Mouse (Mus musculus) forebrain, postnatal 0 days (tissue): ENCODE measurements at regions not wholly inside any gene's neighbourhood (a gene's known extent, or its start where the extent isn't known, plus 50 kb on each side); places are given as distances from the start of the nearest gene placed in this dataset.

Experiments
- ATAC-seq: fragments of 200-750 bp; cut with Nextera tagmentation; 2 replicates; pipeline ENCODE4 v1.8.0; 2017; ENCODE audit warnings: mild to moderate bottlenecking, moderate library complexity
- DNase-seq: peaks from one replicate; pipeline ENCODE4 v3.0.0-alpha.2; 2015
- H3K27ac ChIP-seq: fragments of 300-500 bp; sonication (generic); 2 replicates; pipeline ENCODE4 v1.5.1; 2014; ENCODE audit warnings: low read depth, mild to moderate bottlenecking, antibody characterized with exemption, low read length, moderate library complexity, mixed read lengths
- H3K27me3 ChIP-seq: fragments of 300-500 bp; sonication (generic); 2 replicates; pipeline ENCODE4 v1.6.1; 2014; ENCODE audit warnings: mild to moderate bottlenecking, low read length, mixed read lengths; ENCODE audit not compliant: insufficient read depth
- H3K36me3 ChIP-seq: fragments of 300-500 bp; sonication (generic); 2 replicates; pipeline ENCODE4 v1.6.1; 2014; ENCODE audit warnings: mild to moderate bottlenecking, moderate library complexity; ENCODE audit not compliant: insufficient read depth
- H3K4me1 ChIP-seq: fragments of 300-500 bp; sonication (generic); 2 replicates; pipeline ENCODE4 v1.6.1; 2014; ENCODE audit warnings: antibody characterized with exemption; ENCODE audit not compliant: insufficient read depth
- H3K4me2 ChIP-seq: fragments of 300-500 bp; sonication (generic); 2 replicates; pipeline ENCODE4 v1.6.1; 2014; ENCODE audit warnings: low read depth, mild to moderate bottlenecking, moderate library complexity
- H3K4me3 ChIP-seq: fragments of 300-500 bp; sonication (generic); 2 replicates; pipeline ENCODE4 v1.5.1; 2014; ENCODE audit warnings: low read depth, low read length, mixed read lengths
- H3K9ac ChIP-seq: fragments of 300-500 bp; sonication (generic); 2 replicates; pipeline ENCODE4 v1.6.1; 2014; ENCODE audit warnings: mild to moderate bottlenecking
- H3K9me3 ChIP-seq: fragments of 300-500 bp; sonication (generic); 2 replicates; pipeline ENCODE4 v1.6.1; 2016; ENCODE audit warnings: low read length
- CTCF ChIP-seq: sonication (generic); IDR thresholded peaks from 2 replicates; pipeline ENCODE4 v1.5.1; 2016; ENCODE audit warnings: antibody characterized with exemption, control low read depth, low read depth
- WGBS: fragments of 180-500 bp; shearing (Covaris S2); extraction: QIAGEN DNeasy Blood & Tissue Kit; methylation state at CpG from one replicate; pipeline ENCODE4 v1.1.7; 2014; 5-methylcytosine and 5-hydroxymethylcytosine counted together

- H3K4me3 ChIP-seq: no peak overlapping the region
- peaks cover 20% of the 10 kb centered on the region for H3K4me1 ChIP-seq
- DNase-seq (no peak), ATAC-seq (no peak)
- TF ChIP-seq CTCF: no peak
- H3K4me2 ChIP-seq: no peak overlapping the region
- H3K36me3 ChIP-seq: no peaks in the 10 kb centered on the region
- WGBS: 55% methylated on average over 4 of the region's 4 CpGs
- H3K9ac ChIP-seq: no peak overlapping the region
- H3K27me3 ChIP-seq: no peaks in the 10 kb centered on the region
- no peaks in the 10 kb centered on the region for H3K9me3 ChIP-seq
- peak overlapping the region; percentile 60; the same call in 1 of the 2 replicates for H3K27ac ChIP-seq
These were observed 128.6 kb upstream of the Klf14 start for GRCm38 (mm10) chr6:31087511-31087910.

GRCm38 (mm10) chr6:31088147-31088972, 129.5 kb upstream of the Klf14 start:
- H3K9me3 ChIP-seq: no peaks in the 10 kb centered on the region
- no peaks in the 10 kb centered on the region for H3K36me3 ChIP-seq
- peak overlapping the region; percentile 41 for H3K9ac ChIP-seq
- H3K4me2 ChIP-seq: peak overlapping the region; percentile 50
- DNase-seq: peak; percentile 41
- H3K27me3 ChIP-seq: no peaks in the 10 kb centered on the region
- H3K4me3 ChIP-seq: peak overlapping the region; percentile 22
- peak; percentile 79 for ATAC-seq
- H3K4me1 ChIP-seq: peaks cover 20% of the 10 kb centered on the region
- no peak for TF ChIP-seq CTCF
- H3K27ac ChIP-seq: peak overlapping the region; percentile 60
- WGBS: 7% methylated on average over 18 of the region's 18 CpGs

GRCm38 (mm10) chr6:31088973-31089368, 130.1 kb upstream of the Klf14 start:
- DNase-seq (peak; percentile 73), ATAC-seq (peak; percentile 84)
- Histone ChIP-seq H3K4me3 (peak overlapping the region; percentile 22), H3K9ac (peak overlapping the region; percentile 41), H3K27me3 (no peaks in the 10 kb centered on the region), H3K4me1 (peaks cover 20% of the 10 kb centered on the region), H3K9me3 (no peaks in the 10 kb centered on the region), H3K4me2 (peak overlapping the region; percentile 50), H3K36me3 (no peaks in the 10 kb centered on the region), H3K27ac (peak overlapping the region; percentile 60)
- WGBS: 7% methylated on average over 5 of the region's 5 CpGs
- TF ChIP-seq CTCF: no peak

- H3K4me2 ChIP-seq: no peak overlapping the region
- H3K36me3 ChIP-seq: no peaks in the 10 kb centered on the region
- H3K9me3 ChIP-seq: no peaks in the 10 kb centered on the region
- H3K27me3 ChIP-seq: no peaks in the 10 kb centered on the region
- TF ChIP-seq CTCF: no peak
- peaks cover 20% of the 10 kb centered on the region for H3K4me1 ChIP-seq
- DNase-seq (no peak), ATAC-seq (no peak)
- 90% methylated on average over 6 of the region's 6 CpGs for WGBS
- no peak overlapping the region for H3K9ac ChIP-seq
- H3K27ac ChIP-seq: no peak overlapping the region
- no peak overlapping the region for H3K4me3 ChIP-seq
These were observed 131.4 kb upstream of the Klf14 start for GRCm38 (mm10) chr6:31090288-31090687.

- Histone ChIP-seq H3K27ac (no peak overlapping the region), H3K4me3 (no peak overlapping the region), H3K4me2 (no peak overlapping the region), H3K9me3 (no peaks in the 10 kb centered on the region), H3K4me1 (peaks cover 20% of the 10 kb centered on the region), H3K27me3 (no peaks in the 10 kb centered on the region), H3K9ac (no peak overlapping the region), H3K36me3 (no peaks in the 10 kb centered on the region)
- DNase-seq (no peak), ATAC-seq (no peak)
- TF ChIP-seq CTCF: no peak
- WGBS: 78% methylated on average over 7 of the region's 7 CpGs
These were observed 131.9 kb upstream of the Klf14 start for GRCm38 (mm10) chr6:31090791-31091190.

- TF ChIP-seq CTCF: no peak
- ATAC-seq (no peak), DNase-seq (no peak)
- Histone ChIP-seq H3K9me3 (no peaks in the 10 kb centered on the region), H3K36me3 (no peaks in the 10 kb centered on the region), H3K4me3 (no peak overlapping the region), H3K9ac (no peak overlapping the region), H3K27me3 (no peaks in the 10 kb centered on the region), H3K4me2 (no peak overlapping the region), H3K27ac (no peak overlapping the region), H3K4me1 (peaks cover 27% of the 10 kb centered on the region)
- 80% methylated on average over 6 of the region's 6 CpGs for WGBS
These were observed 133.4 kb upstream of the Klf14 start for GRCm38 (mm10) chr6:31092324-31092723.

GRCm38 (mm10) chr6:31092760-31093159, 133.9 kb upstream of the Klf14 start:
- ATAC-seq (no peak), DNase-seq (no peak)
- Histone ChIP-seq H3K4me1 (peaks cover 29% of the 10 kb centered on the region), H3K4me2 (no peak overlapping the region), H3K27ac (no peak overlapping the region), H3K36me3 (no peaks in the 10 kb centered on the region), H3K27me3 (no peaks in the 10 kb centered on the region), H3K4me3 (no peak overlapping the region), H3K9me3 (no peaks in the 10 kb centered on the region), H3K9ac (no peak overlapping the region)
- TF ChIP-seq CTCF: no peak
- 48% methylated on average over 5 of the region's 5 CpGs for WGBS
